Comparison of ENCODE assay signal across 15 mouse cellular contexts in the genomic region with DNA sequence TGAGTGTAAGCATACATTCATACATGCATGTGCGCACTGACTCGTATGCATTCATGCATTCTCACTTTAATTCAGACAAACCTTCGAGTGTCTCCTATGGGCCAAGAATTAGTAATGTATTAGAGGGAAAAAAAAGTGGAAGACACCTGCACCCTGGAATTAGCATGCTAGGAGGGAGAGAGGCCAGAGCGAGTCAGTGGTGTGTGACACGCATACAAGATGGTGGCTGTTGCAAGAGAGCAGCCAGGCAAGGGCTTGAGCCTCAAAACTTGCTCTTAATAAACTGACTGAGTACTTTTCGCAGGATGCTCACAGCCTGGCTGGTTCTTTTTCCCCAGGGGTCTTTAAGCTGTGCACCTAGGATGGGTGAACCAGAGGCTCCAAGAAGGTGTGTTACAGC.
DNase-seq lines count a peak whose midpoint lies in the region; ATAC-seq and TF ChIP-seq lines count a peak whose summit lies in the region.
"Had no signal": no experiment of that assay in that cellular context is flagged by ENCODE, and none has a peak within 500 bp of the region (broad histone marks: within the 10 kb centered on the region; RNA-seq: fewer than 3 reads in every experiment).

No protein-coding gene starts in this region.

- H3K27me3 ChIP-seq in hindbrain, embryonic 15.5 days, result no peaks in the 10 kb centered on the region
- no peaks in the 10 kb centered on the region for H3K27me3 ChIP-seq in hindbrain, postnatal 0 days (ENCODE audit: insufficient read depth, low read length)
- no peaks in the 10 kb centered on the region for H3K27me3 ChIP-seq in neural tube, embryonic 13.5 days
- H3K27me3 ChIP-seq: embryonic facial prominence, embryonic 12.5 days; heart, embryonic 15.5 days; liver, embryonic 13.5 days; Patski had no signal

- ATAC-seq in hindbrain, embryonic 15.5 days (ENCODE audit: low FRiP score, low read depth), result no peak
- no peak for ATAC-seq in hindbrain, postnatal 0 days
- ATAC-seq in neural tube, embryonic 13.5 days (ENCODE audit: low read depth), result no peak
- ATAC-seq in megakaryocyte-erythroid progenitor cell, adult 5-6 weeks (replicated peaks; ENCODE audit: low FRiP score, low TSS enrichment, poor library complexity, severe bottlenecking), result no peak

- no peak overlapping the region for H3K4me3 ChIP-seq in hindbrain, embryonic 15.5 days
- H3K4me3 ChIP-seq in hindbrain, postnatal 0 days (ENCODE audit: low read length), result no peak overlapping the region
- no peak overlapping the region for H3K4me3 ChIP-seq in neural tube, embryonic 13.5 days
- H3K4me3 ChIP-seq: embryonic facial prominence, embryonic 12.5 days; heart, embryonic 15.5 days; liver, embryonic 13.5 days had no signal

- no peak for TF ChIP-seq CTCF in hindbrain, postnatal 0 days (IDR thresholded peaks at IDR 0.05; ENCODE audit: low read depth)

- H3K4me2 ChIP-seq in hindbrain, embryonic 15.5 days, result no peak overlapping the region
- H3K4me2 ChIP-seq in hindbrain, postnatal 0 days (ENCODE audit: low read depth, low read length), result no peak overlapping the region
- no peak overlapping the region for H3K4me2 ChIP-seq in neural tube, embryonic 13.5 days
- H3K4me2 ChIP-seq: embryonic facial prominence, embryonic 12.5 days; heart, embryonic 15.5 days; liver, embryonic 13.5 days; lung, embryonic 14.5 days had no signal

- peak overlapping the region; percentile 32; the same call in 1 of the 2 replicates for H3K27ac ChIP-seq in hindbrain, embryonic 15.5 days (replicated peaks)
- no peak overlapping the region for H3K27ac ChIP-seq in hindbrain, postnatal 0 days
- 0 out of 2 replicates have a peak overlapping the region, but pooled peaks have one; percentile 28 for H3K27ac ChIP-seq in neural tube, embryonic 13.5 days (replicated peaks)
- H3K27ac ChIP-seq: embryonic facial prominence, embryonic 12.5 days; heart, embryonic 15.5 days had no signal

- H3K9me3 ChIP-seq in hindbrain, embryonic 15.5 days, result no peaks in the 10 kb centered on the region
- H3K9me3 ChIP-seq in hindbrain, postnatal 0 days (ENCODE audit: low read length), result no peaks in the 10 kb centered on the region
- no peaks in the 10 kb centered on the region for H3K9me3 ChIP-seq in neural tube, embryonic 13.5 days
- H3K9me3 ChIP-seq: embryonic facial prominence, embryonic 12.5 days; heart, embryonic 15.5 days; liver, embryonic 13.5 days had no signal

- peaks cover 36% of the 10 kb centered on the region for H3K4me1 ChIP-seq in hindbrain, embryonic 15.5 days (replicated peaks)
- H3K4me1 ChIP-seq in hindbrain, postnatal 0 days (ENCODE audit: insufficient read depth, low read length), result peaks cover 23% of the 10 kb centered on the region
- H3K4me1 ChIP-seq in neural tube, embryonic 13.5 days (replicated peaks), result peaks cover 38% of the 10 kb centered on the region

- no peak overlapping the region for H3K9ac ChIP-seq in hindbrain, embryonic 15.5 days
- H3K9ac ChIP-seq in hindbrain, postnatal 0 days (replicated peaks; ENCODE audit: low read length), result no peak overlapping the region
- H3K9ac ChIP-seq in neural tube, embryonic 13.5 days, result no peak overlapping the region
- H3K9ac ChIP-seq: embryonic facial prominence, embryonic 12.5 days; heart, embryonic 15.5 days; liver, embryonic 13.5 days; lung, embryonic 14.5 days had no signal

- WGBS in hindbrain, embryonic 15.5 days, result 72% methylated on average over 6 of the region's 6 CpGs
- 74% methylated on average over 6 of the region's 6 CpGs for WGBS in hindbrain, postnatal 0 days
- whole genome bisulfite sequencing in neural tube, embryonic 13.5 days, result 74% methylated on average over 6 of the region's 6 CpGs

- H3K36me3 ChIP-seq in hindbrain, embryonic 15.5 days, result no peaks in the 10 kb centered on the region
- H3K36me3 ChIP-seq in hindbrain, postnatal 0 days (ENCODE audit: insufficient read depth, low read length), result no peaks in the 10 kb centered on the region
- H3K36me3 ChIP-seq in neural tube, embryonic 13.5 days, result no peaks in the 10 kb centered on the region
- H3K36me3 ChIP-seq: embryonic facial prominence, embryonic 12.5 days; heart, embryonic 15.5 days; liver, embryonic 13.5 days had no signal

- DNase-seq in hindbrain, postnatal 0 days (ENCODE audit: low spot score), result no peak
- DNase-seq in neural tube, embryonic 10.5 days (ENCODE audit: extremely low spot score, low spot score), result no peak
- DNase-seq in kidney, postnatal 25 days, result peak; percentile 47 to 77
- DNase-seq in left cerebral cortex, adult 11 months (ENCODE audit: low spot score), result no peak
- DNase-seq: adrenal gland, adult 8-10 months; gastrocnemius, postnatal 25 days; liver, embryonic 13.5 days; lung, postnatal 36 days had no signal

Comparison
In these comparisons a context has a peak if more than half of its experiments do, and no peak if none do; other contexts are left out.
1. DNase-seq: peak in kidney, postnatal 25 days (2 of 2); none in hindbrain, postnatal 0 days (single experiment), neural tube, embryonic 10.5 days (single experiment) and left cerebral cortex, adult 11 months (single experiment).